Mouse (Mus musculus): Measurements from ENCODE around the gene Taf5l.
"Not testable (repeated sequence)": the region's sequence is repeated elsewhere in the genome, so short reads cannot be mapped to it uniquely, and the experiment has no call there.

Taf5l gene

DNA sequence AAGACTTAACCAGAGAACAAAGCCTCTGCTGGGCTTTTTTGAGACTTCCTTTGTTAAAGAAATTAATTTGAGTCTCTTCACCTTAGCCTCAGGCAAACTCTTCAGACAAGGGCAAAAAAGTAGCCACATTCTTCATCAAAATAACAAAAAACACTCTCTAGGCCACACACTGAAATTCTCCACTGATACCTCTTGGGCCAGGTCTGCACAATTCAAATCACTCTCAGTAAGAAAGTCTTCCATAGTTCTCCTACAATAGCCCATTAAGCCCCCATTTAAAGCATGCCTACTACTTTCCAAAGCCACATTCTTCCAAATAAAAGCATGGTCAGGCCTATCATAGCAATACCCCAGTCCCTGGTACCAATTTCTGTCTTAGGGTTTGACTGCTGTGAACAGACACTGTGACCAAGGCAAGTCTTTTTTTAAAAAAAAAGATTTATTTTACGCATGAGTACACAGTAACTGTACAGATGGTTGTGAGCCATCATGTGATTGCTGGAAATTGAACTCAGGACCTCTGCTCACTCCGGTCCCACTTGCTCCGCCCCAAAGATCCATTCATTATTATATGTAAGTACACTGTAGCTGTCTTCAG lies 9.1 kb downstream of the Taf5l start:
- DNase-seq (ENCODE audit: low spot score), result no peak

DNA sequence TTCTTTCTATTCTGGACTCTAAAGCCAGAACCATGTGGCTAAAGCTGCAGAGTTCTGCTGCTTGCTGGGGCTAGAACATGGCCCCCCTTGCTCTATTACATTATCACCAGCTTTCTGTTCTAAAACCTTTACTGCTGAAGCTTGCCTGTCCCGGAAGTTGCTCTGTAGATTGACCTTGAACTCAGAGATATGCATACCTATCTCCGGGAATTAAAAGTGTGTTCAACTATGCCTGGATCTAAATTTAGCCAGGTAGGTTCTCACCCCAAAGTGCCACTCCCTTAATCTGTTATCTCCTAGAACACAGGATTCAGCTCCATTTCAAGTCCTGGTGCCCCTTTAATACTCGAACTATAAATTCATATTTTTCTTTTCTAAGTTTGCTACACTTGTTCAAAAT lies 9.6 kb downstream of the Taf5l start:
- DNase-seq (ENCODE audit: low spot score), result no peak

DNA sequence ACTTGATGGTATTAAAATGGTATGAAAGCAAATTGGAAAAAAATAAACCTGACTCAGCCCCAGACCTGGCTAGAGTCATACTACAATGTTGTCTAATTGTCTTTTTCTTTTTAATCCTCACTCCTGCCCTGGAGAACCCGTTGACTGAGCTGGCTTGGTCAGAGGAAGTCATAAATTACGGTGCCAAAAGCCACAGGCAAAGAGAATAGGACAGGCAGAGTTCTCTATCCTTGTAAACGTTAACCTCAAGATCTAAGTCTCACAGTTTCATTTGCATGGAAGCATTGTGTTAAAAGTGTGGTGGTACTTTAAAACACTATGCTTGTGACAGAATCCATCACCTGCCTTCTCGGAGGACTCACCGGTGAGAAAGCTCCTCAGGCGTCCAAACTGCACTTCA lies 13.4 kb downstream of the Taf5l start:
- DNase-seq (ENCODE audit: low spot score), result no peak

DNA sequence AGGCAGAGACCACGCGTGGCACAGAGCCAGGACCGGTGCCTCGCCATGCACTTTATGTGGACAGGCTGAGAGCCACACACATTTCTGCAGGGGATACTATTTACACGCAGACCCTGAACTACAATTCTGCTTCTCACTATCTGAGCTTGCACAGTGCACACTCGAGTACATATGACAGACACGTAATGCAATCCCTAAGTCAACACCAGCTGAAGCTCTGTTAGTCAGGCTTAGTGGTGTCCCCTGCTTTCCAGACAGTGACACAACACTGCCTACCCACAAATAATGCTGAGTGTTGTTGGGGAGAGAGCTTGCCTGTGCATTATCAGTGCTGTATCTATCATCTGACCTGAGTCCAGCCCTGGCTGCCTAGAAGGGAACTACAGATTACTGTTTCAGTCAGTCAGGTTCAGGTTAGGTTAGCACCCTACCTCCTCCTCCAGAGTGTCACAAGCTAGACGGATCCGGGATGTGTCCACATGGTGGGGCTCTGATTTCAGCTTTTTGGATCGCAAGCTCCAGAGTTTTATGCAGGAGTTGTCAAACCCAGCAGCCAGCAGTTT lies 18.6 kb downstream of the Taf5l start:
- no peak for DNase-seq (ENCODE audit: low spot score)

DNA sequence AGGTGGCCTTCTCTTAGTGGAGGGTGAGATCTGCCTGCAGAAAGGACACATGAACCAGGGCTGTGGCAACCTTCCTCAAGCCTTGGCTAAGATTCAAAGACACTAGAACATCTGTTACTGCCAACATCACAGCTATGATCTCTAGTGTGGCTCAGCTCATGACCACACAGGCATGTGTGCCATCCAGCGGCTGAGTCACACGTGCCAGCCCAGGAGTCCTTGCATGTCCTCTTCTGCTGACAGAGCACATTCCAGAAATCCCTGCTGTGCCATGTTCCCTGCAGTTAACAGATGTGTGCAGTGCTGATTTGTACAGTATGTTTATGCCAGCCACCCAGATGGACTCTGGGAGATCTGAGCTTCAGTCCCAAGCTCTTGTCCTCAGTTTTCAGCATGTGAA lies 21.6 kb downstream of the Taf5l start:
- DNase-seq (ENCODE audit: low spot score), result no peak

DNA sequence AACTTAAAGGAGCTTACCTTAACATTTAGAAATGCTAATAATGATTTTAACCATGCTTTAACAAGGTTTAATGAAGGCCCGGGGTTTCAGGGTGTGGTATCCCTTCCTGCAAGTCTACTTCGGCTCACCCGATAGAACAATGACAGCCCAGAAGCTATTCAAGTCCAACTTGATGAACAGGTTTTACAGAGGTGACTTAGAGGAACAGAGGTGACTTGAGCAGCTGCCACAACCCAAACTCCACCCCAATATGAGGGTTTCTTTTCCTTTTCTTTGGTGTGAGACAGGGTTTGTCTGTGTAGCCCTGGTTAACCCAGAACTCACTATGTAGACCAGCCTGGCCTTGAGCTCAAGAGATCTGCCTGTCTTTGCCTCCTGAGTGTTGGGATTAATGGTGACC lies 27.2 kb downstream of the Taf5l start:
- DNase-seq (ENCODE audit: low spot score), result no peak

DNA sequence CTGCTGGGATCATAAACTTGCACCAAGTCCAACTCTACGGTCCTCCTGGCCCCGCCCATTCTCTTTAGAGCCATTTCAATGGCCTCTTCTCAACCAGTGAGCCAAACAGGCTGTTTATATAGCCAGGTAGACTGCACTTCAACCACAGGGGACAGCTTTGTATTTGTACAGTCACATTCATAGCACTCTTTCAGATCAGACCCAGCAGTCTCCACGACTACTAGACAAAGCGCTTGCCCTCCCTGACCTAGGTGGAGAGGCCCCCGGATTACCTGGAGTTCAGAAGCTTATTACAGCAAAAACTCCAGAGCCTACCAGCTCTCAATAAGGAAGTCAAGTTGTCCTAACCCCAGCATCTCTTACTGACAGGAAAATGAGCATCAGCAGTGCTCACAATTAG lies 27.6 kb downstream of the Taf5l start:
- no peak for DNase-seq (ENCODE audit: low spot score)

DNA sequence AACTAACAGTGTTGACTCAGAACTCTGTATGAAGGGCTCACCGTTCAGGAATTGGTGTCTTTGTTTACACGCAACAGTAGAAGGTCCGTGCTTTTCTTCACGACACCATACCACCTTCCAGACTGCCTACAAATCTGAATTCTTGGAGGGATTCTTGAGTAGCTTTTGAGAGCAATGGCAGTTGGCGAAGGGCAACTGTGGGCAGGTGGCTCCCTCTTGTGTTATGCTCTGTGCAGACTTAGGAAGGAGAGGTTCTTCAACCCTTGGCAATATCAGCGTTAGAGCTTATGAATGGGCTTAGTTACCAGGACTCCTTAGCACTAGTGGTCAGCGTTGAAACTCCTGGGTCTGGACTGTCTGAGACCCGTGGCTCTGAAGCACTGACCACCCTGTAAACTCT lies 28.6 kb downstream of the Taf5l start:
- DNase-seq (ENCODE audit: low spot score), result no peak

DNA sequence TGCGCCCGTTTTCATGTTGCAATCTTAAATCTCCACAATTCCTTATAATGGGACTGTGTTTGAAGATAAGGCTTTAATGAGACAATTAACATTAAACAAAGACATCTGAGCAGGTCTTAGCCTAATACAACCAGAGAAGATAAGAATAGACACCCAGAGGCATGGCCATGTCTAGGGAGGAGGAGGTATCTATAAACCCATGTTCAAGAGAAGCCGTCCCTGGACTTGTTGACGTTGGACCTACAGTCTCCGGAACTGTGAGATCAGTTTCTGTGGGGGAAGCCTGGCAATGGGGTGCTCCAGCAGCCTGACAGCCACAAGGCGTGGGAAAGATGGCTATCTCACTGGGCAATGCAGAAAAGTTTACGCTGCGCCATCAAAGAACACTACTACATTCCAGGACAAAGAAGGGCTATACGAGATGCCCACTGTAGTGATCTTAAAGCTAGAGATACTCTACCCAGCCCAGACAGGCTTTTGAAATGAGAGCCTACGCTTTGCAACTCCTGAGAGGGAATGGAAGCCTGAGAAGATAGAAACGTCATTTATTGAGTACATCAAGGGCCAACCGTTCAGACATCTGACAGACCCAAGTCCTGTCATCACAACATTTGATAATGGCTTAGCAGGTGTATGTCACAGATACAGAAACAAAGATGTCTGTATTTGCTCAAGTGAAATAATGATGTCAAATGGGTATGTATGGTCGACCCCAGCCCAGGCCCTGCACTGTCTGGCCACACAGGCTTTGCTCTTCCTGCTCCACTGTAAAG lies 30.7 kb downstream of the Taf5l start:
- DNase-seq (ENCODE audit: low spot score), result no peak

DNA sequence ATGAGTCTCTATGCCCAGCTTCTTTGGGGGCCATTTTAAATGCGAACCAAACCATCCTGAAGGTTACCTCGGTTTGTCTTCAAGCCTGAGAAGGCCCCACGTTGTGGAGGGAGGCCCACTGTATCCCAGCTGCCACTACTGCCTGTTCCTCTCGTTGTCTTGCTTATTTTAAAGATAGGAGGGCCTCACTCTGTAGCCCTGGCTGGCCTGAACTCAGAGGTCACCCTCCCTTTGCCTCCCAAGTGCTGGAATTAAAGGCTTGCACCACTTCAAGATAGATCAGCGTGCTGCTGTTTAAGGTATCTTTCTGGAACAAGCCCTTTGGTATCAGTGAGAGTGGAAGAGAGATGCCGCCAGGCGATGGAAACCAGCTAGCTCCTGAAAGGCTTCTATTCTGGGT lies 32.1 kb downstream of the Taf5l start:
- no peak for DNase-seq (ENCODE audit: low spot score)

DNA sequence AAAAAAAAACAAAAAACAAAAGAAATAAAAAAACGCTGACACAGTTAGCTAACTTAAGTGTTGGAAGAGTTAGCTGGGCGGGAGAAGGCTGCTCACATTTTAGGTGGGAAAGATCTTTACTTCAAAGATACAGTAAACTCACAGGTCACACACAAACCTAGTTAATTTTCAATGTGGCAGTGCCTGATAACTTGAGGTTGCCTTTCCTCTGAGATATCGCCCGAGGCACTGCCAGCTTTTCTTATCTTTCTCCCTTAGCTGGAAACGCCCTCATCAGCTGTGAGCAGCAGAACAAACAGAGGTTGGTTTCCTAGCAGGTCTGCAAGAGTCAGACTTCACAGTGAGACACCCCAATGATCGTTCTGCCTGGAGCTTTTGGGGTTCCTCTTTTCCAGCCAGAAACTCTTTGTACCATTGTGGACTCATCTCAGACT lies 32.6 kb downstream of the Taf5l start:
- peak; percentile 38 for DNase-seq (ENCODE audit: low spot score)

DNA sequence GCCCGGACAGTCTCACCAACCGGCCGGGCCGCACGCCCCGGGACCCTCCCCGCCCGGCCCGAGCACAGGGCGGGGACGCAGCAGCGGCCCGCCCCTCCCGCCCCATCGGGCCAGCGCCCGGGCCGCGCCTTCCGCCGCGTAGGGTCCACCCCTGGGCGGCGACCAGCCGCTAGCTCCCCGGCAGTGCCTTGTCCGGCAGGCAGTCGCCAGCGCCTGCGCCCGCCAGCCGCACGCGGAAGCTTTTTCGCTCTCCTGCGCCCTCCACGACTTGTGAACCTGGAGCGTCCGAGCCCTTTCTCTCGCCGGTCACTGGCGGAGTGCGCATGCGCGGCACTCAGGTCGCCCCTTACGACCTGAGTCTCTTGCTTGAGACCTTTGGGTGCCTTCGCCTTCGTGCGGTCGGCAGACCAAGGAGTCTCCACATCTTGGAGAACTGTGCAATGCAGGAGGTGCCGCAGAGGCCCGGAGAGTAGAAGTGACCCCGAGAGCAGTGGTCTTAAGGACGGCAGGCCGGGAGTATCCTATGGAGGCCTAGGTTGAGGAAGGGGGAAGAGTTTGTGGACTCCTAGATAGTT lies 38.3 kb downstream of the Taf5l start, which contains the start of gene Abcb10:
TSS of gene Abcb10 (minus strand) at position 297 of the 575 bp plus-strand sequence.
- peak; percentile 94 for DNase-seq (ENCODE audit: low spot score)

DNA sequence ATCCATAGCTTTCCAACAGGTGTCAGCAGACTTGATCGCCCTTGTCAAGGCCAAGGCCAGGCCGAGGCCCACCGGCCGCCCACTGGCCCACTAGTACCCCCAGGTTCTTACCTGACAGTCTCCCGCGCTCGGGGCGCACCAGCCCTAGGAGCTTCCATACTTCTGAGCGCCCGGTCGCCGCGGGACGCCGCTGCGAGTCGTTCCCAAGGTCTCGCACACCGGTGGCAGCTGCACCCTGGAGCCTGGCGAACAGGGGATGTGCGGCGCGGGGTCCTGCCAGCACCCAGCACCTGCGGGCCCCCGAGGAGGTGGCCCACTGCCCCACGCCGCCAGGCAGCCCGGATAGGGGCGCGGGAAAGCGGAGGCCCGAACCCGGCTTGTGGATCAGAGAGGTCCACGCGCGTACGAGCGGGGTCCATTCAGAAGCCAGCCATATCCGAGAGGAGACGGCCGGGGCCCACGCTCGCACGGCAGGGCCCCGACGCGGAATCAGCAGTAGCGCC lies 38.9 kb downstream of the Taf5l start:
- DNase-seq (ENCODE audit: low spot score), result peak; percentile 38

DNA sequence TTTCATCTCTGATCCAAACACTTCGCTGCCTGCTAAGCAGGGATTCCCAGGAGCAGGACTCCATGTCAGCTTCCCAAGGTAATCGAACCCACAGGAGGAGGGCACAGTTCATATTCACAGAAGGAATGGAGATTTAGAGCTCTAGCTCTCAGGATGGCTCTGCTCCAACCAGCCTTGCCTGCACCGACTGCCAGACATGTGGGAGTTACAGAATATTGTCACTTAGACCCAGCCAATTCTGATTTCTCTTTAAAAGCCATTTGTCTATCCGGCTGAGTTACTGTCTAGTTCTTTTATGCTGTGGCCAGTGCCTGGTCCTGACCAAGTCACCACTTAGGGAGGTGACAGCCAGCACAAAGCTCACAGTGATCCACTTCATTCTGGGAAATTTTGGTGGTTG lies 39.5 kb downstream of the Taf5l start:
- no peak for DNase-seq (ENCODE audit: low spot score)

DNA sequence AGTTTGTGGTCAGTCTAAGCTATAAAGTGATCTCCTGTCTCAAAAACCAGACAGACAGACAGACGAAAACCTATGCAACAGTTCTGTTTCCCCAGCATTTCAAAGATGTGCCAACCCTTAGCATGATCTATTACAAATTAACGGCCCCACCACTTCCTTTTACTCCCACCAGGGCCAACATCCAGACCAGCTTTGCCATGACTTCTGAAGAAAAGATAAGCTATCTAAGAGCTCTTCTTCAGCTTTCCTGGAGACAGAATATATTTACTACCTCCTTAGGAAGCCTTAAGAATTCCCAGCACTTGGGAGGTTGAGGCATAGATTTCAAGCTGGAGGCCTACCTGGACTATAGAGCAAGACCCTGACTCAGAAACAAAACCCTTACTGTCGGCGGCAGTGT lies 41.0 kb downstream of the Taf5l start:
- no peak for DNase-seq (ENCODE audit: low spot score)

DNA sequence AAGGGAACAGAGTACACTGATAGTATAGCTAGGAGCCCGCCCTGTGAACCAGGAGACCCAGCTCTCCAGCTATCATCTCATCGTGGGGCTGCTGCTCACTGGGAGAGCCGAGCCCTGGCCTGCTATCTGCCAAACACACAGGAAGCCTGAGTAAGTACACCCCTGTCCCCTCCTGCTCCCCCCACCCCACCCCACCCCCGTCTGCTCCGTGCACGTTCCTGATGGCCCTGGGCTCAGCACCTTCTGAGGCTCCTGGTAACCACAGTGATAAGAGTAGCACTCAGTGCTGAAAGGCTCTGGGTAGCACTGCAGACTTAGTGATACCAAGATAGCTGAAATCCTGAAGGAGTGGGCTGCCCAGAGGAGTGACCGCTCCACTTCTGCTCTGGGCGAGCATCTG lies 42.3 kb downstream of the Taf5l start:
- peak; percentile 23 for DNase-seq (ENCODE audit: low spot score)

DNA sequence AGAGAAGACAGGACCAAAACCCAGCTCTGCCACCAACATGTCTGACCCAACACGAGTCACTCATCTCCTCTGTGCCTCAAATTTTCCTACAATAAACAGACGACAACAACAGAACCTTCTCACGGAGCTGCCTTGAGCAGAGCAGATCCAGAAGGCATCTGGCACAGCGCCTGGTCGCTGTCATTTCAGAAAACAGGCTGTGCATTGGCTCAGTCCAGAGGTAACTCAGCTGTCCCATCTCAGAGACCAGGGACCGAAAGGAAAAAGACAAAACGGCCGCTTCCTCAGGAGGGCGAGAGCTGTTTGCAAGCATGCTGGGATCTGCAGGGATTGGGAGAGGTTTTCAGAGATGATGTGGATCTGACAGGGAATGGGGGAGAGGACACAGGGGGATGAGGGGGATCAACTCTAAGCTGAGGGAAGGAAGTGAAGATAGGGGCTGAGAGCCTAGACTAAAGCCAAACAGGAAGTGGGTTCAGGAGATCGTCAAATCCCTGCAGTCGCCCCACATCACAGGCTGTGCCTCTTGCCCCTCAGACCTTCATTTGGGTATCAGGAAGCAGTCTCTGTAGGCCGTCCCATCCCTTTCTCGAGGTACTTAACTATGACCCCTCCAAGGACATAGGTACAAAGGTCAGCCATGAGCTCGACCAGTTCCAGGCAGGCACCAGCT lies 42.9 kb downstream of the Taf5l start:
- DNase-seq (ENCODE audit: low spot score), result no peak

DNA sequence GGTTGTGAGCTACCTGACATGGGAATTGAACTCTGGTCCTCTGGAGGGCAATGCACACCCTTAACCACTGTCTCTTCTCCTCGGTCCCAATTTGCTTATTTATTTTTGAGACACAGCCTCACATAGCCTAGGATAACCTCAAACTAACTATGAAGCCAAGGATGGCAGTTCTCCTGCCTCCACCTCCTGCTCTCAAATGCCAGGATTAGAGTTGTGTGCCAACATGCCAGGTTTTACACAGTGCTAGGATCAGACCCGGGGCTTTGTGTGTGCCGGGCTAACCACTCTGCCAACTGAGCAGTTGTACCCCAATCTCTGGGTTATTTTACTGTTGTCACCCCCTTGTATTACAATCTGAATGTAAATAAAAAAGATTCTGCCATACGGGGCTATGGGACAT lies 43.7 kb downstream of the Taf5l start:
- no peak for DNase-seq (ENCODE audit: low spot score)

DNA sequence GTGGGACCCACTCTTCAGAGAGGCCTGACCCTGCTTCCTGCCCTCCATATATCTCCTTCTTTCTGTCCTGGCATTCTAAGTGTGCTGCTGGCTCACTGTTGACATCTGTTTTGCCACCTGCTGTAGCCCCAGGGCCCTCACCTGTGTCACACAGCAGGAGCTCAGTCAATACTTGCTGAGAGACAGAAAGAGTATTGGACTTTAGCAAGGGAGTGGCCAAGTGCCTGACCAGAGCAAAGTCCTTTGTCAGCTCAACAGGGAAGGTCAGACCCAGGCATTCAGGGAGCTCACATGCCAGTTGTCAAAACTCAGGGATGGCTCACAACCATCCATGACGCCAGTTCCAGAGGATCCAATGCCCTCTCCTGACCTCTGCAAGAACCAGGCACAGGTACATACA lies 47.7 kb downstream of the Taf5l start:
- no peak for DNase-seq (ENCODE audit: low spot score)

DNA sequence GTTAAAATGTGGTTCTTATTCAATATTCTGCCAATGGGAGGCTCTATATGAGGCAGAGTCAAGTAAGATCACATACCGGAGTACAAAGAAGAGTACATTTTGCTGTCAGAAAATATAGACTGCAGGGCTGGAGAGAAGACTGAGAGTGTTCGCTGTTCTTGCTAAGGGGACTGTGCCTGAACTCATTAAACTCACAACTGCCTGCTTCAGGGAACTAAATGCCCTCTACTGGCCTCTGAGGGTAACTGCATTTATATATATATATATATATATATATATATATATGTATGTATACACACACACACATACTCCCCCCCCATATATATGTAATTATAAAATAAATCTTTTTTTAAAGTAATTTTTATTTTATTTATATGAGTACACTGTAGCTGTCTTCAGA lies 54.3 kb downstream of the Taf5l start:
- peak; percentile 57 for DNase-seq (ENCODE audit: low spot score)

DNA sequence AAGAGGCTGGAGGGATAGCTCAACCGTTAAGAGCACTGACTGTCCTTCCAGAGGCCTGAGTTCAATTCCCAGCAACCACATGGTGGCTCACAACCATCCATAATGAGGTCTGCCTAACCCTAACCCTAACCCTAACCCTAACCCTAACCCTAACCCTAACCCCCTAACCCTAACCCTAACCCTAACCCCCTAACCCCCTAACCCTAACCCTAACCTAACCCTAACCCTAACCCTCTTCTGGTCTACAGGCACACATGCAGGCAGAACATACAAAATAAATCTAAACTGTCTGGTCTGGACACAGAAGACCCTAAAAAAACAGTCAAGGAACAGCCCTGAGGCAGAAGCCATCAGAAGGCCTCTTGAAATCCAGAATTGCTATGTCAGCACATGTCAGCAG lies 59.8 kb downstream of the Taf5l start:
- DNase-seq (ENCODE audit: low spot score), result no peak

DNA sequence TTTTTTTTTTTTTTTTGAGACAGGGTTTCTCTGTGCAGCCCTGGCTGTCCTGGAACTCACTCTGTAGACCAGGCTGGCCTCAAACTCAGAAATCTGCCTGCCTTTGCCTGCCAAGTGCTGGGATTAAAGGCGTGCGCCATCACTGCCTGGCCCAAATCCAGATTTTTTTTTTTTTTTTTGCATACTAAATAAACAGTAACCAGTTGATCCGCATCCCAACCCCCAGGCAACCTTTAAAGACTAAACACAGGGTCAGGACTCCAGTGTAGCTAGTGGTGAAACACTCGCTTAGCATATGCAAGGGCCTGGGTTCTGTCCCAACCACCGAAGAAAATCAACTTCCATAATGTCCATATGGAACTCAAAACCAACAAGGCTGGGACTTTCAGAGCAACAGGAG lies 60.6 kb downstream of the Taf5l start:
- not testable (repeated sequence) for DNase-seq (ENCODE audit: low spot score)
